Mouse (Mus musculus): ENCODE results near the gene Megf8. TPM values are rescaled to one million over a fixed set of nuclear protein-coding genes. Genes with fewer than 3 reads are reported as not detected.

The Megf8 gene
- polyA plus RNA-seq, 1 experiment from 2014 or later, result 11.3 TPM

DNA sequence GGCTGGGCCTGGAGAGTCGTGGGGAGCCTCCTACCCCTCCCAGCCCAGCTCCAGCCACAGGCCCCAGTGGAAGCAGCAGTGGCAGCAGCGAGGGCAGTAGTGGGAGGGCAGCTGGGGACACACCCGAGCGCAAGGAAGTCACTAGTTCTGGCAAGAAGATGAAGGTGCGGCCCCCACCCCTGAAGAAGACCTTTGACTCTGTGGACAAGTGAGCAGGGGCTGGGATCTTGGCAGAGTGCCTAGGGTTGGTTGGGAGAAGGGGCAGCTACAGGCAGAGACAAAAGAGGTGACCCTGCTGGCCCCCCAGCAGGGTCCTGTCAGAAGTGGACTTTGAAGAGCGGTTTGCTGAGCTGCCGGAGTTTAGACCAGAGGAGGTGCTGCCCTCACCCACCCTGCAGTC is 24.9 kb upstream of the Megf8 start:
- H3K27me3 ChIP-seq (ENCODE audit: control insufficient read depth, insufficient read depth, low read length), result no peaks in the 10 kb centered on the region
- ATAC-seq (ENCODE audit: low FRiP score) (no peak), DNase-seq (ENCODE audit: low spot score) (no peak)
- no peaks in the 10 kb centered on the region for H3K9me3 ChIP-seq (ENCODE audit: control insufficient read depth, low read length)
- no peak overlapping the region for H3K9ac ChIP-seq (ENCODE audit: low read depth, low read length)
- H3K4me2 ChIP-seq (replicated peaks; ENCODE audit: low read depth, low read length), result no peak overlapping the region
- H3K4me3 ChIP-seq (ENCODE audit: low read depth, low read length), result no peak overlapping the region; the same call in 1 of the 2 replicates
- 67% methylated on average over 7 of the region's 7 CpGs for WGBS
- H3K36me3 ChIP-seq (ENCODE audit: control insufficient read depth, insufficient read depth, low read length), result peaks cover 40% of the 10 kb centered on the region
- H3K4me1 ChIP-seq (replicated peaks; ENCODE audit: control insufficient read depth, insufficient read depth, low read length), result no peaks in the 10 kb centered on the region
- no peak overlapping the region for H3K27ac ChIP-seq (ENCODE audit: low read depth, low read length)

DNA sequence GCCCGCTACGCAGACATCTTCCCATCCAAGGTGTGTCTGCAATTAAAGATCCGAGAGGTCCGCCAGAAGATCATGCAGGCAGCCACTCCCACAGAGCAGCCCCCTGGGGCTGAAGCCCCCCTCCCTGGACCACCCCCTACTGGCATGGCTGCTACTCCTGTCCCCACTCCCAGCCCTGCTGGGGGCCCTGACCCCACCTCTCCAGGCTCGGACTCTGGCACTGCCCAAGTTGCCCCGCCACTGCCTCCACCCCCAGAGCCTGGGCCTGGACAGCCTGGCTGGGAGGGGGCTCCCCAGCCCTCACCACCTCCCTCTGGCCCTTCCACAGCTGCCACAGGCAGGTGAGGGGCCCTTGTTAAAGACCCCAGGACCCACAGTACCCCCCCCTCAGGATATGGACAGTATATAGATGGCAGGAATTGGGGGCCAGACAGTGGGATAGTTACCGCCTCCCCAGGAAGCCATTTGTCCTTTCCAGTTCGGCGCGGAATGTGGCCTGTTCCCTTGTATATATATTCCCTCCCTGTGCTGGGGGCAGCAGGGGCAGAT is 23.7 kb upstream of the Megf8 start:
- Histone ChIP-seq H3K27ac (ENCODE audit: low read depth, low read length) (no peak overlapping the region), H3K27me3 (ENCODE audit: control insufficient read depth, insufficient read depth, low read length) (no peaks in the 10 kb centered on the region), H3K9ac (ENCODE audit: low read depth, low read length) (no peak overlapping the region), H3K4me3 (ENCODE audit: low read depth, low read length) (no peak overlapping the region), H3K4me1 (replicated peaks; ENCODE audit: control insufficient read depth, insufficient read depth, low read length) (no peaks in the 10 kb centered on the region), H3K9me3 (ENCODE audit: control insufficient read depth, low read length) (no peaks in the 10 kb centered on the region), H3K36me3 (ENCODE audit: control insufficient read depth, insufficient read depth, low read length) (peaks cover 35% of the 10 kb centered on the region), H3K4me2 (replicated peaks; ENCODE audit: low read depth, low read length) (no peak overlapping the region)
- DNase-seq (ENCODE audit: low spot score), result no peak
- ATAC-seq (ENCODE audit: low FRiP score), result no peak
- 93% methylated on average over 9 of the region's 10 CpGs for WGBS

DNA sequence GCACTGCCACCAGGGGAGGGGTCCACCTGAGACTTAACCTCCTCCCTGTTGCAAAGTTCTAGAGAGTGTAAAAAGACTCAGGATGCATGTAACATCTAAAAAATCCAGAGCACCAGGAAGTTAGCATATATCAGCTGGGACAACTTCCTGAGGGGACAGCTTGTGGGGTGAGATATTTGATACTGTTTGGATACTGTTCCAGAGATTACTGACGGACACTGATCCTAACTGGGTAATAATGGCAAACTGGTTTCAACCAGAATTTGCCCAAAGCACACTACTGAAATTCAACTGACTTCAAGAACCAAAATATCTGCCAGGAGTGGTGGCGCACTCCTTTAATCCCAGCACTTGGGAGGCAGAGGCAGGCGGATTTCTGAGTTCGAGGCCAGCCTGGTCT is 22.5 kb upstream of the Megf8 start:
- DNase-seq (ENCODE audit: low spot score), result no peak
- Histone ChIP-seq H3K9ac (ENCODE audit: low read depth, low read length) (no peak overlapping the region), H3K4me3 (ENCODE audit: low read depth, low read length) (no peak overlapping the region), H3K27me3 (ENCODE audit: control insufficient read depth, insufficient read depth, low read length) (no peaks in the 10 kb centered on the region), H3K9me3 (ENCODE audit: control insufficient read depth, low read length) (no peaks in the 10 kb centered on the region), H3K4me2 (replicated peaks; ENCODE audit: low read depth, low read length) (no peak overlapping the region), H3K4me1 (replicated peaks; ENCODE audit: control insufficient read depth, insufficient read depth, low read length) (no peaks in the 10 kb centered on the region), H3K36me3 (ENCODE audit: control insufficient read depth, insufficient read depth, low read length) (peaks cover 23% of the 10 kb centered on the region), H3K27ac (ENCODE audit: low read depth, low read length) (no peak overlapping the region)
- no peak for ATAC-seq (ENCODE audit: low FRiP score)
- WGBS, result 91% methylated on average over 4 of the region's 4 CpGs

DNA sequence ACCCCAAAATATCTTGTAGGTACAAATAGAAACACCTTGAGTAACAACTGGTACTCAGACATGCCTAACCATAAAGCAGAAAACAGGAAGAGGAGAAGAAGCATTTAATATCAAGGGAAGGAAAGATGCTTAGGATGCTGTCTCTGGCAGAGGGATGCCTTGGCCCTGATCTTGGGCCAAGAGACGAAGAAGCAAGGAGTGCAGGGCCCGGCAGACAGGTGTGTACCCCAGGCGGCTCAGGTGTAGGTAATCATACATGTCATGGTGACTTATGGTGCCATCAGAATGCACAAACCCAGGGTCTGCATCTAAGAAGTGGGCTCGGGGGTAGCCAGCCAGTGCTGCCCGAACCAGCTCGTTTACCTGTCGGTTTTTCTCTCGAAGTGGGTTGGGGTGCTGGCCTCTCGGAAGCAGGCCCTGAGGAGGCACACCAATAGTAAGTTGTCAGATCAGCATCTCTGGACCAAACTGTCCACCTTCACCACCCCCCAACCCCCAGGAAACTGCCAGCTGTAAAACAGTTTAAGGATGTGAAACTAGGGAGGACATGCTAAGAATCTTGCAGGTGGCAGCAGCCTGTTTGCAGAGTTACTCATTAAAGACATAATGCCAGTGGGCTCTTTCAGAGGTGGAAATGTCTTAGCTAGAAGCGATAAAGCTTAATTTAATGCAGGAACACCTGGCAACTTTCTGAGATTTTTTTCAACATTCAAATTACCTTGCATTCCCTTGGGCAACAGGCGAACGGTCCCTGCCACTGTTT is 21.8 kb upstream of the Megf8 start:
- Histone ChIP-seq H3K9me3 (ENCODE audit: control insufficient read depth, low read length) (no peaks in the 10 kb centered on the region), H3K4me2 (replicated peaks; ENCODE audit: low read depth, low read length) (no peak overlapping the region), H3K4me1 (replicated peaks; ENCODE audit: control insufficient read depth, insufficient read depth, low read length) (no peaks in the 10 kb centered on the region), H3K4me3 (ENCODE audit: low read depth, low read length) (no peak overlapping the region), H3K27ac (ENCODE audit: low read depth, low read length) (no peak overlapping the region), H3K27me3 (ENCODE audit: control insufficient read depth, insufficient read depth, low read length) (no peaks in the 10 kb centered on the region), H3K9ac (ENCODE audit: low read depth, low read length) (no peak overlapping the region), H3K36me3 (ENCODE audit: control insufficient read depth, insufficient read depth, low read length) (peaks cover 19% of the 10 kb centered on the region)
- DNase-seq (ENCODE audit: low spot score), result no peak
- no peak for ATAC-seq (ENCODE audit: low FRiP score)
- 90% methylated on average over 12 of the region's 12 CpGs for WGBS

DNA sequence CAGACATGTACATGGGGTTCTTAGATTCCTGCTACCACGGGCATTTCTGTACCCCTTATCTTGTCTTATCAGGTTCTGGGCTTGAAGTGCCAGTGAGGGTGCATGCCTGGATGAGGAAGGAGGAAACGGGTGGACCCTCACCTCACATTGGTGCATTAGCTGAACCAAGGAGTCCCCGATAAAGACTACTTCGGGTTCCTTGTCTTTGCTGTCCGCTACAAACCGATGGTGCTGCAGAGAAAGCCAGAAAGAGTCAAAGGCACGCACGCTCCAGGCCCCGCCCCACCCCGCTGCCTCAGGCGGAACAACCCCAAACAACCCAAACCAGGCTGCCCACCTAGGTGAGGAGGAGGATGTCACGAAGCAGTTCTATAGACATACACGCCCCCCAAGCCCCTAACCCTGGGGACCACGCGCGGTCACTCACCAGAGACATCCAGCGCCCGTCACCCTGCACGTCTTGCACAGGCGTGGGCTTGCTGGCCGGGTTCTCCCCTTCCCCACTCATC is 20.0 kb upstream of the Megf8 start:
- ATAC-seq (ENCODE audit: low FRiP score) (no peak), DNase-seq (ENCODE audit: low spot score) (peak; percentile 64)
- Histone ChIP-seq H3K9me3 (ENCODE audit: control insufficient read depth, low read length) (no peaks in the 10 kb centered on the region), H3K36me3 (ENCODE audit: control insufficient read depth, insufficient read depth, low read length) (peaks cover 11% of the 10 kb centered on the region), H3K4me2 (replicated peaks; ENCODE audit: low read depth, low read length) (peak overlapping the region; percentile 75), H3K4me3 (ENCODE audit: low read depth, low read length) (peak overlapping the region; percentile 78), H3K27me3 (ENCODE audit: control insufficient read depth, insufficient read depth, low read length) (no peaks in the 10 kb centered on the region), H3K9ac (ENCODE audit: low read depth, low read length) (peak overlapping the region; percentile 85), H3K27ac (ENCODE audit: low read depth, low read length) (peak overlapping the region; percentile 87), H3K4me1 (replicated peaks; ENCODE audit: control insufficient read depth, insufficient read depth, low read length) (no peaks in the 10 kb centered on the region)
- under 1% methylated on average over 21 of the region's 21 CpGs for WGBS

DNA sequence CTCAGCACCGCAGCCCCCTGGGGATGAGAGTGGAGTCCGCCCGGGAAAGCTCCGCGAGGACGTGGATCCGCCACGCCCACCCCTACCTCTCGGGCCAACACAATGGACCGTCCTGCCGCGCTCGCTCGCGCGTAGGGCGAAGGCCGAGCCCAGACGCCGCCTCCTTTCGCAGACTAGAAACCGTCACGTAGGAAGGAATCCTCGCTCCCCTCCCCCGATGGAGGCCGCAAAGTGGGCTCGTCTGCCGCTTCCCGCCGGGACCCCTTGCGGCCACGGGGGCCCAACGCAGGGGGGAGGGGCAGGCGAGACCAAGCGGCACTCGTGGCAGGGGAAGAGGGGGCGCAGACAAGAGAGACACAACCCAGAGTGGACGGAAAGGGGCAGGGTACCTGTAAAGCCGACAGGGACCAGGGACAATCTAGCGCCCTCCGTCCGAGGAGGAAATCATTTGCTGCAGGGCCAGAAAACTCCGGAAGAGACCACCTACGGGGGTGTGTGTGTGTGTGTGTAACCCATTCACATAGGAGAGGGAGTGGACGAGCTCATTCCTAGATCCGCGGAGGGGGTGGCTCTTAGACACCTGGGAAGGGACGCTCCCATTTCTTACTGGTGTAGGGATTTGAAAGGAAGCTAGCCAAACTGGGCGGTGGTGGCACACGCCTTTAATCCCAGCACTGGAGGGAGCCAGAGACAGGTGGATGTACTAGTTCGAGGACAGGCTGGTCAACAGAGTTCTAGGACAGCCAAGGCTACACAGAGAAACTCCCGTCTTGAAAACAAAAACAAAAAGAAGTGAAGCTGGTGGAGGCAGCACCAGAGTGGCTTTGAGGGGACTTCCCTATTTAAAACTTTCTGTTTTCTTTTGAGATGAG is 19.3 kb upstream of the Megf8 start, which contains the start of gene Pafah1b3:
Gene Pafah1b3, minus strand, starts transcription at position 533 of the 872 bp plus-strand sequence.
- peak within 1 kb of the TSS; percentile 85 for H3K9ac ChIP-seq (ENCODE audit: low read depth, low read length)
- peak within 1 kb of the TSS; percentile 78 for H3K4me3 ChIP-seq (ENCODE audit: low read depth, low read length)
- under 1% methylated on average over 52 of the region's 52 CpGs for WGBS
- no peaks in the 10 kb centered on the region for H3K27me3 ChIP-seq (ENCODE audit: control insufficient read depth, insufficient read depth, low read length)
- H3K4me1 ChIP-seq (replicated peaks; ENCODE audit: control insufficient read depth, insufficient read depth, low read length), result no peaks in the 10 kb centered on the region
- peak within 1 kb of the TSS; percentile 75 for H3K4me2 ChIP-seq (replicated peaks; ENCODE audit: low read depth, low read length)
- peak; percentile 94 for ATAC-seq (ENCODE audit: low FRiP score)
- peak within 1 kb of the TSS; percentile 87 for H3K27ac ChIP-seq (ENCODE audit: low read depth, low read length)
- H3K9me3 ChIP-seq (ENCODE audit: control insufficient read depth, low read length), result no peaks in the 10 kb centered on the region
- peak; percentile 94 for DNase-seq (ENCODE audit: low spot score)
- peaks cover 8% of the 10 kb centered on the region for H3K36me3 ChIP-seq (ENCODE audit: control insufficient read depth, insufficient read depth, low read length)

DNA sequence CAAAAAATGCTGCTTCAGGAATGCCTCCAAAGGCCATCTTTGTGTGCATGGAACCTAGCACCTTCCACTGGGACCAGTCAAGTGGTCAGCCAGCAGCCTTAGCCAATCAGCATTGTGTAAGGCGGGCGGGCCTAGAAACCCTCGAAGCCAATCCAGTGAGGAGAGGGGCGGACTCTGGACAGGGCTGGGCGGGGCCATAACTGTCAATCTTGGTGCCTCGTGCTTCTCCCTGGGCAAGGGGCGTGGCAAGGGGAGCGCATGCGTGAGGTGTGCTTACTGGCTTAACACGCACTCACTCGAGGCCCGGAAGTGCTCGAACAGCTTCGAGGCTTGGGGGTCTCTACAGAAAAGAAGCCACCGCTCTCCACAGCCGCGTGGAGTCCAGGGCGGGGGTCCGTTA is 15.9 kb upstream of the Megf8 start, which contains the start of gene Prr19:
Gene Prr19, plus strand, starts transcription at position 349 of the 400 bp plus-strand sequence.
- Histone ChIP-seq H3K4me3 (ENCODE audit: low read depth, low read length) (no peak within 1 kb of the TSS), H3K27ac (ENCODE audit: low read depth, low read length) (no peak within 1 kb of the TSS), H3K4me1 (replicated peaks; ENCODE audit: control insufficient read depth, insufficient read depth, low read length) (no peaks in the 10 kb centered on the region), H3K4me2 (replicated peaks; ENCODE audit: low read depth, low read length) (no peak within 1 kb of the TSS), H3K36me3 (ENCODE audit: control insufficient read depth, insufficient read depth, low read length) (peaks cover under 1% of the 10 kb centered on the region; the same call in 1 of the 2 replicates), H3K27me3 (ENCODE audit: control insufficient read depth, insufficient read depth, low read length) (no peaks in the 10 kb centered on the region), H3K9me3 (ENCODE audit: control insufficient read depth, low read length) (no peaks in the 10 kb centered on the region), H3K9ac (ENCODE audit: low read depth, low read length) (no peak within 1 kb of the TSS)
- no peak for ATAC-seq (ENCODE audit: low FRiP score)
- WGBS, result 49% methylated on average over 19 of the region's 19 CpGs
- DNase-seq (ENCODE audit: low spot score), result peak; percentile 68

DNA sequence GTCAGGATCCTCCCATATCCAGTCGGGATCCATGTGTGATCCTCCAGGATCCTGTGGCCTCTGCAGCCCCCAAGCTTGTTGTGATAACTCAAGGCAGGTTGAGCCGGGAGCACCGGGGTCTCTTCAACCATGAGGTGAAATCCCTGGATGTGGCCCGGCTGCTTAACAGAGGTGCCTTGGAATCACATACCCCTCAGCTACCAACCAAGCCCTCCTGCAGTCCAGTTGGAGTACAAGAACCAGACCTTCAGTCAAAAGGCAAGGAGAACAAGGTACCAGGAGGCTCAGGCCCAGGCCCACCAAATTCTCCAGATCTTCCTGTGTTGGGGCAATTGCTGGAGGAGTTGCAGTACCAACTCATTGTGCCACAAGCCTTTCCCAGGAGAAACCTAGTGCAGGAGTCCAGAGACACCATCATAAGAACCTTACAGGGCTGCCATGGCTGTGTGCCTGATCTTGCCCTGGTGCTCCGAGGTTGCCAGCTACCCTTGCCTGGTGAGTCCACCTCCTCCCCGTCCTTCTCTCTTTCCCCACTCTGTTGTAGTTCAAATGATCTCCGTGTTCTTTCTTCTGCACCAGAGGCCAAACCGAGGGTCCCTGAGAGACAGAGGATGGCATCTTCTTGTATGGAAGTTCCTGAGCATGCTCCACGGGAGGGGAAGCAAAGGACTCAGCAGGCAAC is 13.8 kb upstream of the Megf8 start:
- Histone ChIP-seq H3K4me3 (ENCODE audit: low read depth, low read length) (no peak overlapping the region), H3K9ac (ENCODE audit: low read depth, low read length) (no peak overlapping the region), H3K27me3 (ENCODE audit: control insufficient read depth, insufficient read depth, low read length) (no peaks in the 10 kb centered on the region), H3K36me3 (ENCODE audit: control insufficient read depth, insufficient read depth, low read length) (no peaks in the 10 kb centered on the region), H3K9me3 (ENCODE audit: control insufficient read depth, low read length) (no peaks in the 10 kb centered on the region), H3K4me1 (replicated peaks; ENCODE audit: control insufficient read depth, insufficient read depth, low read length) (no peaks in the 10 kb centered on the region), H3K27ac (ENCODE audit: low read depth, low read length) (no peak overlapping the region), H3K4me2 (replicated peaks; ENCODE audit: low read depth, low read length) (no peak overlapping the region)
- ATAC-seq (ENCODE audit: low FRiP score), result no peak
- DNase-seq (ENCODE audit: low spot score), result no peak
- 66% methylated on average over 9 of the region's 9 CpGs for WGBS
